Mouse (Mus musculus): Measurements from ENCODE around the gene Crybb3.

DNA sequence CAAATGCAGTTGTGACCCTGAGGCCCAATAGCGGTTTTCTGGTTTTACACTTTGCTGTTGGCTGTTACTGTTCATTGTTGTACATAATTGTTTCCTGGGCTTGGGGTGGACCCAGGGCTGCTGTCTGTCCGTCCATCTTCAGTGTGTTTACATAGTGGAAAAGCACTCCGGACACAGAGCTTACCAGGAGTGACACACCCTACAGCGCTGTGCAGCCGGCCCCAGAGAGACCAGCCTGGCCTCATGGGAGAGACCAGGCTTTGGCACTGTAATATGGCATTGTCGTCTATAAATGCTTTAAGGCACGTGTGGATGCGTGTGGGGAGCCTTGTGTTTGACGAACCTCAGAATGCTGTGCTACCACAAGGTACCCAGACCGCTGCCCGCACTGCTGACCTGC, 19.0 kb upstream of the Crybb3 start:
- TF ChIP-seq EP300 (IDR thresholded peaks at IDR 0.05; ENCODE audit: low read depth) (no peak), CTCF (IDR thresholded peaks at IDR 0.05; ENCODE audit: low read depth) (no peak)

All from liver, postnatal 0 days (tissue).